Mouse (Mus musculus): ENCODE measurements around the gene Zfp978.
"Not testable (repeated sequence)": the region's sequence is repeated elsewhere in the genome, so short reads cannot be mapped to it uniquely, and the experiment has no call there.

Gene Zfp978

GRCm38 (mm10) chr4:147361003-147361402 lies at the start of gene Zfp978:
Gene Zfp978 (plus strand): TSS chr4:147361303.
- not testable (repeated sequence) for DNase-seq (ENCODE audit: extremely low spot score)

GRCm38 (mm10) chr4:147335036-147335690 lies 25.9 kb upstream of the Zfp978 start:
- not testable (repeated sequence) for DNase-seq (ENCODE audit: extremely low spot score)

GRCm38 (mm10) chr4:147335691-147336367 lies 25.3 kb upstream of the Zfp978 start:
- DNase-seq (ENCODE audit: extremely low spot score), result not testable (repeated sequence)

- DNase-seq (ENCODE audit: extremely low spot score), result not testable (repeated sequence)
These were observed 24.5 kb upstream of the Zfp978 start for GRCm38 (mm10) chr4:147336368-147337195.

GRCm38 (mm10) chr4:147337520-147337919 lies 23.6 kb upstream of the Zfp978 start:
- DNase-seq (ENCODE audit: extremely low spot score), result not testable (repeated sequence)

- no peak for DNase-seq (ENCODE audit: extremely low spot score)
These were observed 23.0 kb upstream of the Zfp978 start for GRCm38 (mm10) chr4:147338032-147338610.

- not testable (repeated sequence) for DNase-seq (ENCODE audit: extremely low spot score)
These were observed 22.4 kb upstream of the Zfp978 start for GRCm38 (mm10) chr4:147338706-147339105.

GRCm38 (mm10) chr4:147339601-147340219 lies 21.4 kb upstream of the Zfp978 start:
- not testable (repeated sequence) for DNase-seq (ENCODE audit: extremely low spot score)

GRCm38 (mm10) chr4:147340236-147340635 lies 20.9 kb upstream of the Zfp978 start:
- not testable (repeated sequence) for DNase-seq (ENCODE audit: extremely low spot score)

- DNase-seq (ENCODE audit: extremely low spot score), result not testable (repeated sequence)
These were observed 20.2 kb upstream of the Zfp978 start for GRCm38 (mm10) chr4:147340876-147341275.

- DNase-seq (ENCODE audit: extremely low spot score), result not testable (repeated sequence)
These were observed 17.8 kb upstream of the Zfp978 start for GRCm38 (mm10) chr4:147343042-147343908.

GRCm38 (mm10) chr4:147345061-147345554 lies 16.0 kb upstream of the Zfp978 start:
- DNase-seq (ENCODE audit: extremely low spot score), result not testable (repeated sequence)

- not testable (repeated sequence) for DNase-seq (ENCODE audit: extremely low spot score)
These were observed 14.6 kb upstream of the Zfp978 start for GRCm38 (mm10) chr4:147346361-147347035.

GRCm38 (mm10) chr4:147347300-147347699 lies 13.8 kb upstream of the Zfp978 start:
- not testable (repeated sequence) for DNase-seq (ENCODE audit: extremely low spot score)

- DNase-seq (ENCODE audit: extremely low spot score), result not testable (repeated sequence)
These were observed 13.2 kb upstream of the Zfp978 start for GRCm38 (mm10) chr4:147347880-147348279.

GRCm38 (mm10) chr4:147348401-147348800 lies 12.7 kb upstream of the Zfp978 start:
- DNase-seq (ENCODE audit: extremely low spot score), result not testable (repeated sequence)

GRCm38 (mm10) chr4:147348906-147349686 lies 12.0 kb upstream of the Zfp978 start:
- DNase-seq (ENCODE audit: extremely low spot score), result not testable (repeated sequence)

- not testable (repeated sequence) for DNase-seq (ENCODE audit: extremely low spot score)
These were observed 11.3 kb upstream of the Zfp978 start for GRCm38 (mm10) chr4:147349687-147350415.

Data from embryo, embryonic 9.5 days (tissue).